Mouse (Mus musculus) mesoderm, embryonic 11.5 days (tissue): Measurements from ENCODE around the gene Cdh26.

ENCODE experiments used
- DNase-seq: peaks from one replicate; pipeline ENCODE4 v3.0.0-alpha.2; 2012; ENCODE audit warnings: low read depth, low spot score

The Cdh26 gene

DNA sequence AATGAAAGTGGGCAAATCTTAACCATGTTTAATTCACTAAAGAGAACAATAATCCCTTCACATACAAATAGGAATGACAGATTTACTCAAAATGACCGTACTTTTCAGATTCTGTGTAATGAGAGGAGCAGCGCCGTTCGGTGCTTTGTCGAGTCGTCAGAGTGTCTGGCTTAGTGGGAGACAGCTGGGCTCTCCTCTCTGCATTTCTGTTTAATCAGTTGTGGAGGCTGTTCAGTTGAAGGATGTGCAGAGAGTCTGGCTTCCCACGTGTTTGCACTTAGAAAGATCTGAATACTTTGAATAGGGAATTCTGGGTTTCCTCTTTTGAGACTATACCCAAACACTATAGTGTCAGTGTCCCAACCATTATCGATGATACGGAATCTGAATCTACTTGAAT is 7.0 kb downstream of the Cdh26 start:
- DNase-seq = no peak

DNA sequence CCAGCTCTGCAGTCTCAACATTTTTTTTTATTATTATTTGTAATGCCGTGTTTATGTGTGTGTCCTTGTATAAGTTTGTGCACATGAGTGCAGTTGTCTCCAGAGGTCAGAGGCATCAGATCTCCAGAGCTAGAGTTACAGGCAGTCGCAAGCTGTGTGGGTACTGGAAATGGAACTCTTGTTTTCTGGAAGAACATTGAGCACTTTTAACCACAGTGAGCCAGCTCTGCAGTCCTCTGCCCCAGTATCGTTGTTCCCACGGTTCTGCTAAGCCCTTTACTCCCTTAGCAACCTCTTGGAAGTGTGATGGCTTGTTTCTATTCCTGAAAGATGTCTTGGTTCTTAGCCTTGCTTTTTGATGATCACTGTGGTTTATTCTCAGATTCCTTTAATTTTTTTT is 19.1 kb downstream of the Cdh26 start:
- DNase-seq = no peak

DNA sequence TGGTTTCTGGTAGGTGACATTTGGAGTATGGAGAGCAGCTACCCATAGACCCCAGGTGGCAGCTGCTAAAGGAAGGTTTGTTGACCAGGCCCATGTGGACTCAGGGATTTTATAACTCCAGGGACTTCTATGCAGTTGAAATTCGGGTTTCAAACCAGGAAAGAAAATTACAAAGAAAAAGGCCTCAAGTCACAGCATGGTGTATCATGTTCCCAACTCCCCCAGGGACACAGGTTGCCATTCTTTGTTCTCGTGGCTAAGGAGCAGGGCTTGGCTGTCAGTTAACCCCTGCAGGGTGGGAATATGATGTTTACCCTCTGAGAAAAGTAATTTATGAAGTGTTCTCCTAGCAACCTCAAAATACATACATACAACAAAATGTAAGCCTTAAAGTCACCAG is 19.9 kb downstream of the Cdh26 start:
- DNase-seq = no peak

- no peak for DNase-seq
These were observed 20.6 kb downstream of the Cdh26 start for GRCm38 (mm10) chr2:178450961-178451360.

- DNase-seq = peak; percentile 78
These were observed 24.6 kb downstream of the Cdh26 start for GRCm38 (mm10) chr2:178454664-178455516.

DNA sequence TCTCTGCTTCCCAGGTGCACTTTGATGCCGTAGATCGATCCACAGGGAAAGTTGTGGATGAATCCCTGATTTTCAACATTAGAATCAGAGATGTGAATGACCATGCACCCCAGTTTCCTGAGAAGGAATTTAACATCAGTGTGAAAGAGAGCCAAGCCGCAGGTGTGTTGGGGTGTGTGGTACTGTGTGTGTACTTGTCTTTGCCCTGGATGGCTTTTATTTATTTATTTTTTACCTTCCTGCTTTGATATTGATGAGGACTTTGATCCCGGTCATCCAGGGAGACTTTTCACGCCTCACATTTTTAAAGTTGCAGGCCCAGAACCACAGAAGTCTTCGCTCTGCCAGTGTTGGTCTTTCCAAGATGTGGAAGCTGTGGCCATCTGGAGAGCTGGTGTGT is 27.1 kb downstream of the Cdh26 start:
- no peak for DNase-seq

GRCm38 (mm10) chr2:178460353-178460752 is 30.0 kb downstream of the Cdh26 start:
- DNase-seq = no peak

DNA sequence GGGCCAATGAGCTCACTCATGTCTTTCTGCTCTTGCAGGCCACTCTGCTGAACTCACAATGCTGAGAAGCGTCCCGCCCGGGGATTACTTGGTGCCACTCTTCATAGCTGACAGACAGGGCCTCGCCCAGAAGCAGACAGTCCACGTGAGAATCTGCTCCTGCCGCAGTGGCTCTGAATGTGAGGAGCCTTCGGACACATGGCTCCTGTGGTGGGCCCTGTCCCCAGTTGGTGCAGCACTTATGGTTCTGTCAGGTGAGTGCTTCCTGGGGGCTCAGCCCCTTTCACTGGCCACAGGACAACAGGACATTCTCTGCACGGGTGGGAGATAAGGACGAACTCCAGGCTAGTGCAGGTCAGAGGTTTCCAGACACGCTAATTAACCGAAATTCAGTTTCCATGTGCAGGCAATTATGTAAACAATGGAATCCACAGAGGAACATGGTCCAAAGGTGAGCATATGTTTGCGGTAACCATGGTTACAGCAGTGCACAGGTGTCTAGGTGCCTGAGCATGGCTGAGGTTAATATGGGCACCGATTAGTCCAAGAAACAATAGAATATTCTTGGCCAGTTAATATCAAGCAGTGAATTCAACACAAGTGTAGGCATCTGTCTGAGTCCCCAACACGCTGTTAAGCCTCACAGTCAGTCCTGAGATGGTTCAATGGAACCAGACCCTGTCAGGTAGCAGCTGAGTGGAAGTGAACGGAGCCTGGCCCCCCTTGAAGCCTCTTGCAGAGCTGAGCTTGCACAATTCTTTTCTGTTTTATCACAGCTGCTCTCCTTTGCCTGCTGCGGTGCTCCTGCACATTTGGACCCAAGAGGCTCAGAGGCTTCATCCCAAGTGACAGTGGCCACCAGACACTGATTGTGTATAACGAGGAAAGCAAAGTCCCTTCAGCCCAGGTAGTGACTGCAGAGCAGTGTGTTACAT is 41.5 kb downstream of the Cdh26 start:
- DNase-seq = no peak

GRCm38 (mm10) chr2:178473916-178474315 is 43.6 kb downstream of the Cdh26 start:
- no peak for DNase-seq

DNA sequence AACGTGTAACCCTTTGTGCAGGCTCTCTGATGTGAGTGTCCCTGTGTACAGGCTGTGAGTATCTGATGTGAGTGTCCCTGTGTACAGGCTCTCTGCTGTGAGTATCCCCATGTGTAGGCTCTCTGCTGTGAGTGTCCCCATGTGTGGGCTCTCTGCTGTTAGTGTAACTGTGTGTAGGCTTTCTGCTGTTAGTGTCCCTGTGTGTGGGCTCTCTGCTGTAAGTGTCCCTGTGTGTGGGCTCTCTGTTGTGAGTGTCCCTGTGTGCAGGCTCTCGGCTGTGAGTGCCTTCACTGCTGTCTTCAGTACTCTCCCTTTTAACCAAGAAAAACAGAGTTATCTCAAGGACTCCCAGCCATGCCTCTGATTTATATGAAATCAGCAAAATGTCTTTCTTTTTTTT is 46.9 kb downstream of the Cdh26 start:
- no peak for DNase-seq

DNA sequence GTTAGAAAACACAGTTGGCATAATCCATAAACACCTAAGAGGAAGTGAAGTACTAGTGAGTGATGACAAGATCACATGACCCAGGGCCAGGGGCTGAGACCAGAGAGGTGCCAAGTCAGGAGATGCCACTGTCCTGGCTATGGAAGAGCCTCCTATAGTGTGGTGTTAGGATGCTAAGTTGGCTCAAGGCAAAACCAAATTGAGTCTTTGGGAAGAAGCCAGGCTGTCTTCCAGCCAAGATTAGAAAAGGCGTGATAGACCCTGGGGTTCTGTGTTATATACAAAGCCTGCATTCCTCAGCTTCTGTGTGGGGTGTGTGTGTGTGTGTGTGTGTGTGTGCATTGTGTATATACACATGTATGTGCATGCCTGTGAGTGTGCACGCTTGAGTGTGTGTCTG is 48.7 kb downstream of the Cdh26 start:
- DNase-seq = no peak

DNA sequence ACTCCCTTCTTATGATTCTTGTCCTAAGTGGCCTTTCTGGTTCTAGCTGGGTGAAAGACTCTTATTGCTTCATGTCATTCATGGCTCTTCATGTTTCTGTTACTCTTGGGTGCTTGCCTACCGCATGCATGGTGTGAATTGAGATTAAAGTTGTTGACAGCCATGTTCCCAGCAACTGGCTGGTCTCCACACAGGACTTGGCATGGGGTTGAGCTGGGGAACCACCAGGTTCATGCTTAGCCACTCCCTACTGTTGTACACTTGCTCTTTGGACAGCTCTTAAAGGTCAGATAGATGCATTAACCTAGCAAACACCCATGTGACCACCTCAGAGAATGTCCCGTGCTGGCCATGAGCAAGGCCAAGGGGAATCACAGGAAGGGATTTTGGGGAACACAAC is 50.6 kb downstream of the Cdh26 start:
- no peak for DNase-seq

DNA sequence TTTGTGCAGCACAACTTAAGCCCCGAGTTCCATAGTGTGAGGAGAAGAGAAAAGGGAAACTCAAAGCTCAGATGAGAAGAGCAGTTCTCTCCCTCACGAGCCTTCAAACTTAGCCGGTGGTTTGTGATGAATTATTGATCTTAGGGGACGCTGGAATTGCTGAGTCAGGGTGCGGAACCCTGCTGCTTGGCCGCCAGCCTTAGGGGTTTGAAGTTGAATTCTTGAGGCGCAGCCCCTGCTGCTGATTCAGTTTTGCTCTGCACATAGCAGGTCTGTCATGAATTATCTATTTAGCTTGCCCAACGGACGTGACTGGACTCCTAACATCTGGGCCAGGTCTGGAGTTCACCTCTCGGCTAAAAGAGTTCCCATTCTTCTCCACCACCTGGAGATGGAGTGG is 53.1 kb downstream of the Cdh26 start:
- DNase-seq = peak; percentile 45

GRCm38 (mm10) chr2:178488276-178488675 is 57.9 kb downstream of the Cdh26 start:
- no peak for DNase-seq

- no peak for DNase-seq
These were observed 60.1 kb downstream of the Cdh26 start for GRCm38 (mm10) chr2:178490245-178490920.

- peak; percentile 45 for DNase-seq
These were observed 63.7 kb downstream of the Cdh26 start for GRCm38 (mm10) chr2:178494066-178494465.

- no peak for DNase-seq
These were observed 65.5 kb downstream of the Cdh26 start for GRCm38 (mm10) chr2:178495816-178496215.

- DNase-seq = no peak
These were observed 67.6 kb downstream of the Cdh26 start for GRCm38 (mm10) chr2:178497900-178498299.

DNA sequence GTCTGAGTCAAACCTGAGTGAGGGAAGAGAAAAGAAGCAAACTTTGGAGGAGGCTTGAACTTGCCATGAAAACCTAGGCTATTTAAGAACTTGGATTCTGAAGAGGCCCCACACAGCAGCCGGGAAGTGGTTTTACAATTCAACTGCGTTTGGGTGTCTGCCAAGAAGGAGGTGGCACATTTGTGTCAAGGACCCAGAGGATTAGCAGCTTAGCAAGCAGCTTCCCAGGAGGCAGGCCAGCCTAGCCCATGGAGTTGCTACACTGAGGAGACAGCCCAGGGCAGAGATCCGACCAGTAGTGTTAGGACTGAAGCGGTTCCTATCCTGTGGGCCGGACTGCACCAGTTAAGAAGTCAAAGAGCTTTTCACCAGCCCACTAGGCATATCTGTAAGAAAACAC is 68.1 kb downstream of the Cdh26 start:
- DNase-seq = no peak

DNA sequence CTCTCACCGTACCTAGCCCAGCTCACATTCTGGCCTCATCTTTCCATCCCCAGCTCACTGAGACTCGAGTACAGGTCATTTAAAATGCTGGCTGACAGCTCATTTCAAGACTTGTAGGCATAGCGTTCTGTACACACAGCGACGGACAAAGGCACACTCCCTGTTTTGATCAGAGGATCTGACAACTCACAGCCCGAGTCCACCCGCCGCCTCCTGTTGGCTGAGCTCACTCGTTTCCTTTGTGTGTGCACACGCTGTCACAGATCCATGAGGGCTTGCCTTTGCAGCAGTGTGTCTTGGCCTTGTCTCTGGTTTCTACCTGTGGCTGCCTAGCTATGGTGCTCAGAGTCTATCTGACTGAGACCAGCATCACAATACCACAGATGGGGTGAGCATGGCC is 72.1 kb downstream of the Cdh26 start:
- no peak for DNase-seq

- no peak for DNase-seq
These were observed 75.7 kb downstream of the Cdh26 start for GRCm38 (mm10) chr2:178506056-178506455.

DNA sequence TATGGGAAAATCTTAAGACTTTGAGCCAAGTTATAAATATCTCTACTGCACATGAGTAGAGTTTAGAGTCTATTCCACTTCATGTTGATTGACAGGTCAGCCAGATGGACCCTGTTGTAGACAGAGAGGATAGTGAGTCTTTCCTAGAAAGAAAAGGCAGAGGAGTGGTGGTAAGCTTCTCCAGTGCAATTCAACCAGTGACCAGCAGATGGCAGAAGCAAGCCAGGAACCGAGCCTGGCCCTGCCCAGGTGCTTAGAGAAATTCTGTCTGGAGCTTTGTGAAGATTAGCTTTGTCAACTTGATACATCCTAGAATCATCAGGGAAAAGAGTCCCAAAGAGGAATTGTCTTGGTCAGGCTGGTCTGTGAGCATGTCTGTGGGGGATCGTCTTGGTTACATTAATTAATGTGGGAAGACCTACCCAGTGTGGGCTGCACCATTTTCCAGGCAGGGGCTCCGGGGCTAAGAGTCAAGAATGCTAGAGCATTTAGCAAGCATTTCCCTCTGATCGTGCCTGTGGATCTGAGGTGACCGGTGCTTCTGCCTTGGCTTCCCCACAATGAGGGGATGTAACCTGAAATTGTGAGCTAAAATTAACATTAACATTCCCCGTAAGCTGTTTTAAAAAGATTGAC is 77.2 kb downstream of the Cdh26 start:
- DNase-seq = peak; percentile 77
